Mouse (Mus musculus): Measurements from ENCODE around the gene Eef1e1. TPM values are rescaled to one million over a fixed set of nuclear protein-coding genes. Genes with fewer than 3 reads are reported as not detected.

Gene Eef1e1
- 4.7 and 7.1 TPM in 2 replicates for polyA plus RNA-seq (2012; rRNA removed)

DNA sequence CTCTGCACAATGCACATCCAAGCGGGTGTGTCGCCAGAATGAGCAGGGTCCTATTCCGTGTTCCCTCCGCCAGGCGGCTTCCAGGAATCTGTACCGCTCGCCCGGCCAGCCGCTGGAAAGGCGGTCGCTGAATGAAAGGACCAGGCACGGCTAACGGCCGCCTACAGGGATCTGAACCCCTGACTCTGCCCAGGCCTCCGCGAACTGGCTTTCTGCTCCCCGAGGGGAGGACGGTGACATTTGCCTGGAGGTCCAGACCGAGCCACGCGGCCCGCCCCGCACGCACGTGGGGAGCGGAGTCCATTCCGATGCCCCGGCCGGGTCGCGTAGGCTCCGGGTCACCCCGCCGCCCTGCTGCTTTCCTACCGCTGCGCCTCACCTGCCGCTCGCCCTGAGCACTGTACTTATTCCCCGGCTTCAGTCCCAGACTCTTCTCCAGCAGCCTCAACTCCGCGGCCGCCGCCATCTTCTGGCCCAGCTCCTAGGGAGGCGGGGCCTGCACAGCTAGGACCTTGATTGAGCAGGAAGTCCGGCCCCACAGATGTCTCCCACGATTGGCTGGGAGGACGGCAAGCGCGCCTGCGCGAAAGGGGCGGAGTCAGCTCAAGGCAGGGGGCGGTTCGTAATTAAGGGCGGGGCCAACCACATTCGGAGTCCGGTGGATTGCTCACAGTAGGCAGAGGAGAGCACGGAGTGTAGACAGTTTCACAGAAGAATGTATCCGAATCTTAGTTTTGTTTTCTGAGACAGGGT lies at the start of gene Eef1e1:
Gene Eef1e1 (minus strand): TSS at position 531 of the 753 bp plus-strand sequence.

GRCm38 (mm10) chr13:38634800-38635269 lies 24.0 kb downstream of the Eef1e1 start, which contains the start of gene Bloc1s5:
Gene Bloc1s5, minus strand, starts transcription at chr13:38635109.

Other genes starting within 250 kb of the Eef1e1 start
- 272 and 374 TPM in 2 replicates for gene Txndc5, start 130.2 kb downstream of the Eef1e1 start, polyA plus RNA-seq (2012; rRNA removed)
- gene Bloc1s5, start 23.9 kb downstream of the Eef1e1 start, polyA plus RNA-seq (2012; rRNA removed), result 5.0 and 5.1 TPM in 2 replicates

All from ovary, adult 2 months (tissue).